Mouse (Mus musculus) intestine, postnatal 0 days (tissue): ENCODE data around the gene Rbm7. TPM values are rescaled to one million over a fixed set of nuclear protein-coding genes. Genes with fewer than 3 reads are reported as not detected.

Experiments used
- ATAC-seq: fragments of 200-750 bp; cut with Nextera tagmentation; 2 replicates; pipeline ENCODE4 v1.8.0; 2017; ENCODE audit warnings: mild to moderate bottlenecking, moderate TSS enrichment, moderate library complexity
- H3K27ac ChIP-seq: fragments of 300-500 bp; sonication (generic); 2 replicates; pipeline ENCODE4 v1.5.1; 2014; ENCODE audit warnings: mild to moderate bottlenecking, low read depth, low read length, moderate library complexity
- H3K27me3 ChIP-seq: fragments of 300-500 bp; sonication (generic); replicated peaks from 2 replicates; pipeline ENCODE4 v1.6.1; 2014; ENCODE audit warnings: low read length, mixed read lengths; ENCODE audit not compliant: control insufficient read depth, insufficient read depth
- H3K36me3 ChIP-seq: fragments of 300-500 bp; sonication (generic); 2 replicates; pipeline ENCODE4 v1.6.1; 2014; ENCODE audit warnings: mild to moderate bottlenecking, moderate library complexity; ENCODE audit not compliant: control insufficient read depth, insufficient read depth
- H3K4me1 ChIP-seq: fragments of 300-500 bp; sonication (generic); replicated peaks from 2 replicates; pipeline ENCODE4 v1.6.1; 2014; ENCODE audit warnings: antibody characterized with exemption, low read length, mixed read lengths; ENCODE audit not compliant: control insufficient read depth, insufficient read depth
- H3K4me2 ChIP-seq: fragments of 300-500 bp; sonication (generic); replicated peaks from 2 replicates; pipeline ENCODE4 v1.6.1; 2014; ENCODE audit warnings: low read depth, mild to moderate bottlenecking, moderate library complexity
- H3K4me3 ChIP-seq: fragments of 300-500 bp; sonication (generic); 2 replicates; pipeline ENCODE4 v1.5.1; 2014; ENCODE audit warnings: low read depth, low read length
- H3K9ac ChIP-seq: fragments of 300-500 bp; sonication (generic); 2 replicates; pipeline ENCODE4 v1.6.1; 2014; ENCODE audit warnings: mild to moderate bottlenecking, low read depth, low read length
- H3K9me3 ChIP-seq: fragments of 300-500 bp; sonication (generic); 2 replicates; pipeline ENCODE4 v1.6.1; 2016; ENCODE audit warnings: mixed run types; ENCODE audit not compliant: control insufficient read depth
- CTCF ChIP-seq: sonication (generic); IDR thresholded peaks from 2 replicates; pipeline ENCODE4 v1.5.1; 2016; ENCODE audit warnings: low read depth, mild to moderate bottlenecking, control low read depth, antibody characterized with exemption, moderate library complexity
- WGBS: fragments of 180-500 bp; shearing (Covaris S2); extraction: QIAGEN DNeasy Blood & Tissue Kit; methylation state at CpG from one replicate; pipeline ENCODE4 v1.1.7; 2014; 5-methylcytosine and 5-hydroxymethylcytosine counted together
- microRNA-seq: library from miRNA; unstranded; fragments of <30 nt; microRNA quantifications from one replicate; pipeline ENCODE4, GENCODE M21; 2016
- polyA plus RNA-seq: library from polyadenylated mRNA; unstranded; fragments of >200 nt; fragmentation: Nextera tagmentation; extraction: Ambion mirVana; gene quantifications from 2 replicates; pipeline ENCODE4 v1.2.1, GENCODE M21; 2015

Rbm7 gene
- polyA plus RNA-seq, 1 experiment from 2014 or later = 74.0 TPM

GRCm38 (mm10) chr9:48447783-48448209, 47.3 kb downstream of the Rbm7 start:
- H3K4me1 ChIP-seq = no peaks in the 10 kb centered on the region
- no peaks in the 10 kb centered on the region for H3K36me3 ChIP-seq
- H3K27ac ChIP-seq = no peak overlapping the region
- H3K4me3 ChIP-seq = no peak overlapping the region
- H3K9me3 ChIP-seq = no peaks in the 10 kb centered on the region
- no peaks in the 10 kb centered on the region for H3K27me3 ChIP-seq
- TF ChIP-seq CTCF = peak; percentile 73
- no peak overlapping the region for H3K4me2 ChIP-seq
- no peak for ATAC-seq
- no peak overlapping the region for H3K9ac ChIP-seq
- 34% methylated on average over 5 of the region's 5 CpGs for WGBS

GRCm38 (mm10) chr9:48444821-48445220, 50.3 kb downstream of the Rbm7 start:
- no peaks in the 10 kb centered on the region for H3K36me3 ChIP-seq
- H3K9ac ChIP-seq = no peak overlapping the region
- H3K9me3 ChIP-seq = no peaks in the 10 kb centered on the region
- H3K4me1 ChIP-seq = no peaks in the 10 kb centered on the region
- H3K27ac ChIP-seq = no peak overlapping the region
- ATAC-seq = no peak
- TF ChIP-seq CTCF = no peak
- no peak overlapping the region for H3K4me3 ChIP-seq
- no peaks in the 10 kb centered on the region for H3K27me3 ChIP-seq
- 72% methylated on average over 2 of the region's 2 CpGs for WGBS
- no peak overlapping the region for H3K4me2 ChIP-seq

GRCm38 (mm10) chr9:48443873-48444272, 51.2 kb downstream of the Rbm7 start:
- 67% methylated on average over 1 of the region's 1 CpGs for WGBS
- ATAC-seq = no peak
- TF ChIP-seq CTCF = no peak

More at GRCm38 (mm10) chr9:48443873-48444272, 51.2 kb downstream of the Rbm7 start:
- H3K9me3 ChIP-seq = no peaks in the 10 kb centered on the region
- H3K4me2 ChIP-seq = no peak overlapping the region
- no peak overlapping the region for H3K27ac ChIP-seq
- no peak overlapping the region for H3K4me3 ChIP-seq
- H3K27me3 ChIP-seq = no peaks in the 10 kb centered on the region
- H3K9ac ChIP-seq = no peak overlapping the region
- H3K36me3 ChIP-seq = no peaks in the 10 kb centered on the region
- no peaks in the 10 kb centered on the region for H3K4me1 ChIP-seq

Small RNA genes within 50 kb of the gene (microRNA-seq; reads per million reads assigned to microRNA genes)
- not detected for gene Gm23653

Other genes starting within 250 kb of the Rbm7 start
- gene Nxpe2, start 141.8 kb downstream of the Rbm7 start, polyA plus RNA-seq = 0.72 and 0.76 TPM in 2 replicates
- 70.3 and 70.6 TPM in 2 replicates for gene Rexo2, start 14.7 kb downstream of the Rbm7 start, polyA plus RNA-seq
- 72.0 and 72.3 TPM in 2 replicates for gene Gm5617, start 143 bp upstream of the Rbm7 start, polyA plus RNA-seq
- 5.1 and 6.1 TPM in 2 replicates for gene Nnmt, start 109.9 kb upstream of the Rbm7 start, polyA plus RNA-seq